25 mouse cellular contexts compared by ENCODE assay signal in the genomic region with DNA sequence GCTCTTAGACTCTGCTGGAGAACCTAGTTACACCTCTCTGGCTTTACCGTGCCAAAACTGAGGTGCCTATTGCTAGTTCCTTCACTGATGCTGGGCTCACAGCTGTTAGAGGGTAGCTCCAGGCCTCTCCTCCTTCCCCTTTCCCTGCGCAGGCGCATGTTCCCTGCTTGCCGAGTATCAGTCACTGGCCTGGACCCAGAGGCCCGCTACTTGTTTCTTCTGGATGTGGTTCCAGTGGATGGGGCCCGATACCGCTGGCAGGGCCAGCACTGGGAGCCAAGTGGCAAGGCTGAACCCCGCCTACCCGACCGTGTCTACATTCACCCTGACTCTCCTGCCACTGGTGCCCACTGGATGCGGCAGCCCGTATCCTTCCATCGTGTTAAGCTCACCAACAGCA. TPM values are rescaled to one million over a fixed set of nuclear protein-coding genes. Genes with fewer than 3 reads are reported as not detected.
DNase-seq lines count a peak whose midpoint lies in the region; ATAC-seq and TF ChIP-seq lines count a peak whose summit lies in the region.
"Had no signal": no experiment of that assay in that cellular context is flagged by ENCODE, and none has a peak within 500 bp of the region (broad histone marks: within the 10 kb centered on the region; RNA-seq: fewer than 3 reads in every experiment).

No protein-coding gene starts in this region.

- H3K4me3 ChIP-seq in embryonic facial prominence, embryonic 14.5 days (ENCODE audit: low read depth, low read length): no peak overlapping the region
- no peak overlapping the region; the same call in 1 of the 2 replicates for H3K4me3 ChIP-seq in embryonic facial prominence, embryonic 10.5 days
- no peak overlapping the region for H3K4me3 ChIP-seq in hindbrain, embryonic 10.5 days
- H3K4me3 ChIP-seq in hindbrain, embryonic 16.5 days (ENCODE audit: low read length): no peak overlapping the region
- H3K4me3 ChIP-seq in liver, embryonic 11.5 days (ENCODE audit: low read depth, low read length): no peak overlapping the region
- H3K4me3 ChIP-seq in liver, postnatal 0 days (ENCODE audit: low read depth, low read length): no peak overlapping the region
- H3K4me3 ChIP-seq: gastrocnemius, adult 2 months; heart, embryonic 15.5 days; limb, embryonic 13.5 days; lung, embryonic 15.5 days; midbrain, embryonic 10.5 days; myocyte; neural tube, embryonic 12.5 days had no signal

- peaks cover 49% of the 10 kb centered on the region for H3K36me3 ChIP-seq in embryonic facial prominence, embryonic 14.5 days (ENCODE audit: control insufficient read depth, insufficient read depth, low read length)
- peaks cover 57% of the 10 kb centered on the region for H3K36me3 ChIP-seq in embryonic facial prominence, embryonic 10.5 days (replicated peaks)
- peaks cover 51% of the 10 kb centered on the region for H3K36me3 ChIP-seq in hindbrain, embryonic 10.5 days
- H3K36me3 ChIP-seq in hindbrain, embryonic 16.5 days (ENCODE audit: control insufficient read depth, insufficient read depth, low read length): peaks cover 22% of the 10 kb centered on the region
- peaks cover 28% of the 10 kb centered on the region for H3K36me3 ChIP-seq in liver, embryonic 11.5 days (ENCODE audit: control insufficient read depth, insufficient read depth, low read length)
- H3K36me3 ChIP-seq in liver, postnatal 0 days (replicated peaks; ENCODE audit: insufficient read depth, low read length): peaks cover 54% of the 10 kb centered on the region

- no peak overlapping the region for H3K27ac ChIP-seq in embryonic facial prominence, embryonic 14.5 days (replicated peaks; ENCODE audit: low read depth, low read length)
- H3K27ac ChIP-seq in embryonic facial prominence, embryonic 10.5 days (replicated peaks): no peak overlapping the region; the same call in 1 of the 2 replicates
- 0 out of 2 replicates have a peak overlapping the region, but pooled peaks have one; percentile 2 for H3K27ac ChIP-seq in hindbrain, embryonic 10.5 days
- no peak overlapping the region for H3K27ac ChIP-seq in hindbrain, embryonic 16.5 days (ENCODE audit: low read depth, low read length)
- peak overlapping the region; percentile 28; the same call in 1 of the 2 replicates for H3K27ac ChIP-seq in liver, embryonic 11.5 days (ENCODE audit: low read depth, low read length)
- H3K27ac ChIP-seq in liver, postnatal 0 days (ENCODE audit: low read depth): no peak overlapping the region
- H3K27ac ChIP-seq: gastrocnemius, adult 2 months; heart, embryonic 15.5 days; kidney, postnatal 0 days; limb, embryonic 13.5 days; liver, embryonic 14.5 days; lung, embryonic 15.5 days; neural tube, embryonic 12.5 days had no signal

- TF ChIP-seq EP300 in liver, postnatal 0 days (IDR thresholded peaks at IDR 0.05; ENCODE audit: low read depth): no peak

- DNase-seq in embryonic facial prominence, embryonic 14.5 days (ENCODE audit: low spot score): no peak
- DNase-seq in embryonic facial prominence, embryonic 10.5 days (ENCODE audit: low spot score): no peak
- DNase-seq in hindbrain, embryonic 10.5 days (ENCODE audit: low spot score): no peak
- DNase-seq in liver, embryonic 11.5 days (ENCODE audit: low spot score): no peak
- DNase-seq in liver, postnatal 0 days: no peak
- no peak for DNase-seq in c-Kit-positive CD71-positive TER-119-positive erythroid progenitor cells, embryonic 14.5 days (ENCODE audit: low spot score)
- DNase-seq: adrenal gland, postnatal 10 days; cerebellum, adult 11 months; gastrocnemius, postnatal 36 days; kidney, postnatal 4 days; thymus, adult 2 months; thymus, postnatal 36 days had no signal

- H3K27me3 ChIP-seq in embryonic facial prominence, embryonic 14.5 days (replicated peaks; ENCODE audit: control insufficient read depth, insufficient read depth, low read length): no peaks in the 10 kb centered on the region
- H3K27me3 ChIP-seq in embryonic facial prominence, embryonic 10.5 days (replicated peaks; ENCODE audit: low read depth, poor library complexity, severe bottlenecking): no peaks in the 10 kb centered on the region
- H3K27me3 ChIP-seq in hindbrain, embryonic 10.5 days (ENCODE audit: insufficient read depth, poor library complexity, severe bottlenecking): no peaks in the 10 kb centered on the region
- no peaks in the 10 kb centered on the region for H3K27me3 ChIP-seq in hindbrain, embryonic 16.5 days (replicated peaks; ENCODE audit: control insufficient read depth, insufficient read depth, low read length)
- H3K27me3 ChIP-seq in liver, embryonic 11.5 days (replicated peaks; ENCODE audit: control insufficient read depth, insufficient read depth, low read length): no peaks in the 10 kb centered on the region
- H3K27me3 ChIP-seq in liver, postnatal 0 days (ENCODE audit: insufficient read depth, low read length): no peaks in the 10 kb centered on the region
- H3K27me3 ChIP-seq: heart, embryonic 15.5 days; limb, embryonic 13.5 days; lung, embryonic 15.5 days; neural tube, embryonic 12.5 days; Patski had no signal

- WGBS in embryonic facial prominence, embryonic 14.5 days: 80% methylated on average over 13 of the region's 13 CpGs
- 91% methylated on average over 13 of the region's 13 CpGs for WGBS in embryonic facial prominence, embryonic 10.5 days
- 82% methylated on average over 13 of the region's 13 CpGs for WGBS in hindbrain, embryonic 10.5 days
- WGBS in hindbrain, embryonic 16.5 days: 87% methylated on average over 13 of the region's 13 CpGs
- 79% methylated on average over 13 of the region's 13 CpGs for WGBS in liver, embryonic 11.5 days
- WGBS in liver, postnatal 0 days (ENCODE audit: insufficient replicate concordance): 73% methylated on average over 13 of the region's 13 CpGs

- peaks cover 20% of the 10 kb centered on the region for H3K4me1 ChIP-seq in embryonic facial prominence, embryonic 14.5 days (ENCODE audit: control insufficient read depth, insufficient read depth, low read length)
- peaks cover 50% of the 10 kb centered on the region for H3K4me1 ChIP-seq in embryonic facial prominence, embryonic 10.5 days
- H3K4me1 ChIP-seq in hindbrain, embryonic 10.5 days (replicated peaks): peaks cover 46% of the 10 kb centered on the region
- H3K4me1 ChIP-seq in hindbrain, embryonic 16.5 days (ENCODE audit: control insufficient read depth, insufficient read depth, low read depth, low read length): peaks cover 24% of the 10 kb centered on the region
- peaks cover 21% of the 10 kb centered on the region for H3K4me1 ChIP-seq in liver, embryonic 11.5 days (replicated peaks; ENCODE audit: control insufficient read depth, insufficient read depth, low read length)
- peaks cover 40% of the 10 kb centered on the region for H3K4me1 ChIP-seq in liver, postnatal 0 days (ENCODE audit: insufficient read depth)

- no peak for TF ChIP-seq CTCF in liver, postnatal 0 days (IDR thresholded peaks at IDR 0.05; ENCODE audit: low read depth)

- no peak for ATAC-seq in embryonic facial prominence, embryonic 14.5 days (ENCODE audit: low read depth)
- ATAC-seq in hindbrain, embryonic 16.5 days: no peak
- ATAC-seq in liver, embryonic 11.5 days (replicated peaks; ENCODE audit: low FRiP score): no peak
- no peak for ATAC-seq in liver, postnatal 0 days
- ATAC-seq: forebrain, embryonic 16.5 days; intestine, postnatal 0 days; Patski had no signal

- no peaks in the 10 kb centered on the region for H3K9me3 ChIP-seq in embryonic facial prominence, embryonic 14.5 days (ENCODE audit: control insufficient read depth, low read length)
- no peaks in the 10 kb centered on the region for H3K9me3 ChIP-seq in embryonic facial prominence, embryonic 10.5 days
- no peaks in the 10 kb centered on the region for H3K9me3 ChIP-seq in hindbrain, embryonic 10.5 days
- H3K9me3 ChIP-seq in hindbrain, embryonic 16.5 days (ENCODE audit: control insufficient read depth, low read length): no peaks in the 10 kb centered on the region
- H3K9me3 ChIP-seq in liver, embryonic 11.5 days (ENCODE audit: control insufficient read depth, low read length): no peaks in the 10 kb centered on the region
- no peaks in the 10 kb centered on the region for H3K9me3 ChIP-seq in liver, postnatal 0 days (ENCODE audit: low read length)
- H3K9me3 ChIP-seq: heart, embryonic 15.5 days; limb, embryonic 13.5 days; lung, embryonic 15.5 days; midbrain, embryonic 10.5 days; neural tube, embryonic 12.5 days had no signal

- no peak overlapping the region for H3K4me2 ChIP-seq in embryonic facial prominence, embryonic 14.5 days (ENCODE audit: low read depth, low read length)
- H3K4me2 ChIP-seq in hindbrain, embryonic 16.5 days (ENCODE audit: low read length): no peak overlapping the region
- H3K4me2 ChIP-seq in liver, embryonic 11.5 days: no peak overlapping the region; the same call in 1 of the 2 replicates
- no peak overlapping the region for H3K4me2 ChIP-seq in liver, postnatal 0 days (ENCODE audit: low read depth, low read length)
- H3K4me2 ChIP-seq: heart, embryonic 15.5 days; lung, embryonic 15.5 days; neural tube, embryonic 12.5 days had no signal

- 0 out of 2 replicates have a peak overlapping the region, but pooled peaks have one; percentile 5 for H3K9ac ChIP-seq in embryonic facial prominence, embryonic 14.5 days (ENCODE audit: low read depth, low read length)
- no peak overlapping the region for H3K9ac ChIP-seq in hindbrain, embryonic 16.5 days (ENCODE audit: low read depth, low read length)
- no peak overlapping the region for H3K9ac ChIP-seq in liver, embryonic 11.5 days (ENCODE audit: low read depth, low read length)
- no peak overlapping the region for H3K9ac ChIP-seq in liver, postnatal 0 days (replicated peaks)
- H3K9ac ChIP-seq: heart, embryonic 15.5 days; limb, embryonic 13.5 days; liver, embryonic 14.5 days; lung, embryonic 15.5 days; neural tube, embryonic 12.5 days had no signal

RNA-seq across cellular contexts. Expression of a gene that starts 1.4 kb away (rescaled TPM):
- polyA plus RNA-seq in embryonic facial prominence, embryonic 14.5 days (2014; fragmentation: Nextera tagmentation; extraction: Ambion mirVana): 0.24 and 0.35 TPM in 2 replicates
- polyA plus RNA-seq in embryonic facial prominence, embryonic 10.5 days (2016; fragmentation: Nextera tagmentation; extraction: Ambion mirVana): 0.36 and 0.60 TPM in 2 replicates
- 0.22 and 0.47 TPM in 2 replicates for polyA plus RNA-seq in hindbrain, embryonic 10.5 days (2016; fragmentation: Nextera tagmentation; extraction: Ambion mirVana)
- polyA plus RNA-seq in hindbrain, embryonic 16.5 days (2015; fragmentation: Nextera tagmentation; extraction: Ambion mirVana): 0.29 and 0.55 TPM in 2 replicates
- 0.22 and 0.55 TPM in 2 replicates for polyA plus RNA-seq in liver, embryonic 11.5 days (2014; fragmentation: Nextera tagmentation; extraction: Ambion mirVana)
- 0.14 and 0.29 TPM in 2 replicates for polyA plus RNA-seq in liver, postnatal 0 days (2015; fragmentation: Nextera tagmentation; extraction: Ambion mirVana)

RNA-seq across cellular contexts. Expression of a gene that starts 5.9 kb away (rescaled TPM):
- polyA plus RNA-seq in embryonic facial prominence, embryonic 14.5 days (2014; fragmentation: Nextera tagmentation; extraction: Ambion mirVana): 117 and 123 TPM in 2 replicates
- polyA plus RNA-seq in embryonic facial prominence, embryonic 10.5 days (2016; fragmentation: Nextera tagmentation; extraction: Ambion mirVana): 51.1 and 64.4 TPM in 2 replicates
- 51.3 and 89.7 TPM in 2 replicates for polyA plus RNA-seq in hindbrain, embryonic 10.5 days (2016; fragmentation: Nextera tagmentation; extraction: Ambion mirVana)
- 187 and 200 TPM in 2 replicates for polyA plus RNA-seq in hindbrain, embryonic 16.5 days (2015; fragmentation: Nextera tagmentation; extraction: Ambion mirVana)
- polyA plus RNA-seq in liver, embryonic 11.5 days (2014; fragmentation: Nextera tagmentation; extraction: Ambion mirVana): 49.1 and 52.2 TPM in 2 replicates
- polyA plus RNA-seq in liver, postnatal 0 days (2015; fragmentation: Nextera tagmentation; extraction: Ambion mirVana): 65.0 and 74.7 TPM in 2 replicates

RNA-seq across cellular contexts. Expression of a gene that starts 9.6 kb away (rescaled TPM):
- 214 and 256 TPM in 2 replicates for polyA plus RNA-seq in embryonic facial prominence, embryonic 14.5 days (2014; fragmentation: Nextera tagmentation; extraction: Ambion mirVana)
- 390 and 408 TPM in 2 replicates for polyA plus RNA-seq in embryonic facial prominence, embryonic 10.5 days (2016; fragmentation: Nextera tagmentation; extraction: Ambion mirVana)
- 391 and 411 TPM in 2 replicates for polyA plus RNA-seq in hindbrain, embryonic 10.5 days (2016; fragmentation: Nextera tagmentation; extraction: Ambion mirVana)
- 157 and 165 TPM in 2 replicates for polyA plus RNA-seq in hindbrain, embryonic 16.5 days (2015; fragmentation: Nextera tagmentation; extraction: Ambion mirVana)
- 266 and 269 TPM in 2 replicates for polyA plus RNA-seq in liver, embryonic 11.5 days (2014; fragmentation: Nextera tagmentation; extraction: Ambion mirVana)
- 69.9 and 72.1 TPM in 2 replicates for polyA plus RNA-seq in liver, postnatal 0 days (2015; fragmentation: Nextera tagmentation; extraction: Ambion mirVana)

RNA-seq across cellular contexts. Expression of a gene that starts 14.8 kb away (rescaled TPM):
- polyA plus RNA-seq in embryonic facial prominence, embryonic 14.5 days (2014; fragmentation: Nextera tagmentation; extraction: Ambion mirVana): 1.1 and 1.9 TPM in 2 replicates
- 0.80 and 1.2 TPM in 2 replicates for polyA plus RNA-seq in embryonic facial prominence, embryonic 10.5 days (2016; fragmentation: Nextera tagmentation; extraction: Ambion mirVana)
- polyA plus RNA-seq in hindbrain, embryonic 10.5 days (2016; fragmentation: Nextera tagmentation; extraction: Ambion mirVana): 4.7 and 12.7 TPM in 2 replicates
- polyA plus RNA-seq in hindbrain, embryonic 16.5 days (2015; fragmentation: Nextera tagmentation; extraction: Ambion mirVana): 52.8 and 59.4 TPM in 2 replicates
- polyA plus RNA-seq in liver, embryonic 11.5 days (2014; fragmentation: Nextera tagmentation; extraction: Ambion mirVana): 0.21 TPM in 1 of 2 replicates, not detected in the other
- polyA plus RNA-seq in liver, postnatal 0 days (2015; fragmentation: Nextera tagmentation; extraction: Ambion mirVana): 0.06 and 0.09 TPM in 2 replicates

RNA-seq across cellular contexts. Expression of a gene that starts 16.6 kb away (rescaled TPM):
- polyA plus RNA-seq in embryonic facial prominence, embryonic 14.5 days (2014; fragmentation: Nextera tagmentation; extraction: Ambion mirVana): 2.1 and 5.1 TPM in 2 replicates
- 0.96 and 1.8 TPM in 2 replicates for polyA plus RNA-seq in embryonic facial prominence, embryonic 10.5 days (2016; fragmentation: Nextera tagmentation; extraction: Ambion mirVana)
- 0.55 and 1.3 TPM in 2 replicates for polyA plus RNA-seq in hindbrain, embryonic 10.5 days (2016; fragmentation: Nextera tagmentation; extraction: Ambion mirVana)
- 1.4 and 1.5 TPM in 2 replicates for polyA plus RNA-seq in hindbrain, embryonic 16.5 days (2015; fragmentation: Nextera tagmentation; extraction: Ambion mirVana)
- polyA plus RNA-seq in liver, embryonic 11.5 days (2014; fragmentation: Nextera tagmentation; extraction: Ambion mirVana): 0.87 and 0.96 TPM in 2 replicates
- polyA plus RNA-seq in liver, postnatal 0 days (2015; fragmentation: Nextera tagmentation; extraction: Ambion mirVana): 0.77 and 1.6 TPM in 2 replicates

Comparison
In these comparisons a context has a peak if more than half of its experiments do, and no peak if none do; other contexts are left out.
1. H3K27ac ChIP-seq: peak in hindbrain, embryonic 10.5 days (single experiment) and liver, embryonic 11.5 days (single experiment); none in embryonic facial prominence, embryonic 14.5 days (single experiment), embryonic facial prominence, embryonic 10.5 days (single experiment), hindbrain, embryonic 16.5 days (single experiment) and liver, postnatal 0 days (single experiment).